Mouse (Mus musculus) hindbrain, postnatal 0 days (tissue): Measurements from ENCODE around the gene Gm28230. TPM values are rescaled to one million over a fixed set of nuclear protein-coding genes. Genes with fewer than 3 reads are reported as not detected.

ENCODE experiments used
- ATAC-seq: fragments of 200-750 bp; cut with Nextera tagmentation; 2 replicates; pipeline ENCODE4 v1.8.0; 2017; ENCODE audit warnings: mild to moderate bottlenecking, moderate TSS enrichment, moderate library complexity
- DNase-seq: peaks from one replicate; pipeline ENCODE4 v3.0.0-alpha.2; 2015; ENCODE audit warnings: low spot score
- H3K27ac ChIP-seq: fragments of 300-500 bp; sonication (generic); 2 replicates; pipeline ENCODE4 v1.5.1; 2014; ENCODE audit warnings: mild to moderate bottlenecking
- H3K27me3 ChIP-seq: fragments of 300-500 bp; sonication (generic); 2 replicates; pipeline ENCODE4 v1.6.1; 2014; ENCODE audit warnings: low read length, mixed read lengths; ENCODE audit not compliant: insufficient read depth
- H3K36me3 ChIP-seq: fragments of 300-500 bp; sonication (generic); 2 replicates; pipeline ENCODE4 v1.6.1; 2014; ENCODE audit warnings: low read length, mixed read lengths; ENCODE audit not compliant: insufficient read depth
- H3K4me1 ChIP-seq: fragments of 300-500 bp; sonication (generic); 2 replicates; pipeline ENCODE4 v1.6.1; 2014; ENCODE audit warnings: antibody characterized with exemption, low read length, mixed read lengths; ENCODE audit not compliant: insufficient read depth
- H3K4me2 ChIP-seq: fragments of 300-500 bp; sonication (generic); 2 replicates; pipeline ENCODE4 v1.6.1; 2014; ENCODE audit warnings: low read depth, mild to moderate bottlenecking, low read length, moderate library complexity, mixed read lengths
- H3K4me3 ChIP-seq: fragments of 300-500 bp; sonication (generic); 2 replicates; pipeline ENCODE4 v1.5.1; 2014; ENCODE audit warnings: low read length
- H3K9ac ChIP-seq: fragments of 300-500 bp; sonication (generic); replicated peaks from 2 replicates; pipeline ENCODE4 v1.6.1; 2014; ENCODE audit warnings: mild to moderate bottlenecking, low read length, moderate library complexity, mixed read lengths
- H3K9me3 ChIP-seq: fragments of 300-500 bp; sonication (generic); 2 replicates; pipeline ENCODE4 v1.6.1; 2016; ENCODE audit warnings: low read length, mixed read lengths
- CTCF ChIP-seq: IDR thresholded peaks from 2 replicates; pipeline ENCODE4 v1.5.1; 2016; ENCODE audit warnings: antibody characterized with exemption, control low read depth, low read depth
- WGBS: fragments of 180-500 bp; shearing (Covaris S2); extraction: QIAGEN DNeasy Blood & Tissue Kit; methylation state at CpG from one replicate; pipeline ENCODE4 v1.1.7; 2014; 5-methylcytosine and 5-hydroxymethylcytosine counted together
- polyA plus RNA-seq: library from polyadenylated mRNA; unstranded; fragments of >200 nt; fragmentation: Nextera tagmentation; extraction: Ambion mirVana; gene quantifications from 2 replicates; pipeline ENCODE4 v1.2.1, GENCODE M21; 2015
- total RNA-seq: library from RNA; depleted of rRNA; stranded (reverse); fragments of >200 nt; gene quantifications from 2 replicates; pipeline ENCODE4 v1.2.3, GENCODE M21; 2014

Gm28230 gene
- total and polyA plus RNA-seq, 2 experiments from 2014 or later, result 0.70 to 3.5 TPM

GRCm38 (mm10) chr2:74695813-74696430, 30.6 kb upstream of the Gm28230 start:
- Histone ChIP-seq H3K4me3 (no peak overlapping the region), H3K9ac (no peak overlapping the region), H3K27me3 (peaks cover 94% of the 10 kb centered on the region), H3K4me1 (no peaks in the 10 kb centered on the region), H3K36me3 (no peaks in the 10 kb centered on the region), H3K27ac (no peak overlapping the region), H3K9me3 (0 out of 2 replicates have a peak, but pooled peaks cover 3% of the 10 kb centered on the region), H3K4me2 (no peak overlapping the region)
- ATAC-seq (no peak), DNase-seq (no peak)
- 2% methylated on average over 7 of the region's 7 CpGs for WGBS
- no peak for TF ChIP-seq CTCF

DNA sequence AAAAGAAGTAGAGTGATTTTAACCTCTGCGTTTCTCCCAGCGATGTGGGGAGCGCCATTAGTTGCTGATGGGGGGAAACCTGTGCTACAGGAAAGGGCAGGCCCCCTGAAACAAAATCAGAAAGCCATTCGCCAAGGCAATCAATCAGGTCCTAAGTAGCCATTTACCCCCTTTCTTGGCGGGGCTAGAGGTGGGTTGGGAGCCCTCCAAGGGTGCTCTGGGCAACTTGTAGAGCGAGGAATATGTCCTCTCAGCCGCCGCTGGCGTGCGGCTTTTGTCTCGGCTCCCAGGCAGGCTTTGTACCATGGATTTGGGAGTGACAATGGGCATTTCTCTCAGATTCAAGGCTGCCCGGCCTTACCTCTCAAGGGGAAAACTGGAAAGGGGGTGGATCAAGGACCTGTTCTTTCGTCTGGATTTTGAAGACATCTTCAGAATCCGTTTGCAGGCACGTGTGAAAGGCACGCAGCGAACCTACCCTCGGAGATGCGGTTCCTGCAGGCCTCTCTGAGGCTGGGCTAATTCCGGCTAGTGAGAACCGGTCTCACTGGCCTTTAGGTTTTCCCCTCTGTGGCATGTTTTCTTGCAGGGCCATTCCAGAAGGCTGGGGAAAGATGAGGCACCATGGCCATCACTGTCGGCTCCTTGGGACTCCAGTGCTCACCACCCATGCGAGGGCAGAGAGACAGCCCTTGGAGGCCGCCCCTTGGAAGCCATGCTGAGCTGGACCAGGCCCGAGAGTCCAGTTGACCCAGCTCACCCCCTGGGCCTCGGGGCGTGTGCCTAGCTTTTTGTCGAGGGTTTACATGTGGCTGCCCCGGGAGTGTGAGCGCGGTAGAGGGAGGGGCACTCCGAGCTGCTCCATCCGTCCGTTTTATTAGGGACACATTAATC, 29.8 kb upstream of the Gm28230 start:
- TF ChIP-seq CTCF, result no peak
- ATAC-seq (no peak), DNase-seq (no peak)
- no peak overlapping the region for H3K4me3 ChIP-seq
- no peaks in the 10 kb centered on the region for H3K36me3 ChIP-seq
- 2% methylated on average over 34 of the region's 34 CpGs for WGBS
- H3K27ac ChIP-seq, result no peak overlapping the region
- H3K27me3 ChIP-seq, result peaks cover 95% of the 10 kb centered on the region
- H3K9ac ChIP-seq, result no peak overlapping the region
- no peaks in the 10 kb centered on the region for H3K4me1 ChIP-seq
- no peak overlapping the region for H3K4me2 ChIP-seq
- H3K9me3 ChIP-seq, result no peaks in the 10 kb centered on the region

DNA sequence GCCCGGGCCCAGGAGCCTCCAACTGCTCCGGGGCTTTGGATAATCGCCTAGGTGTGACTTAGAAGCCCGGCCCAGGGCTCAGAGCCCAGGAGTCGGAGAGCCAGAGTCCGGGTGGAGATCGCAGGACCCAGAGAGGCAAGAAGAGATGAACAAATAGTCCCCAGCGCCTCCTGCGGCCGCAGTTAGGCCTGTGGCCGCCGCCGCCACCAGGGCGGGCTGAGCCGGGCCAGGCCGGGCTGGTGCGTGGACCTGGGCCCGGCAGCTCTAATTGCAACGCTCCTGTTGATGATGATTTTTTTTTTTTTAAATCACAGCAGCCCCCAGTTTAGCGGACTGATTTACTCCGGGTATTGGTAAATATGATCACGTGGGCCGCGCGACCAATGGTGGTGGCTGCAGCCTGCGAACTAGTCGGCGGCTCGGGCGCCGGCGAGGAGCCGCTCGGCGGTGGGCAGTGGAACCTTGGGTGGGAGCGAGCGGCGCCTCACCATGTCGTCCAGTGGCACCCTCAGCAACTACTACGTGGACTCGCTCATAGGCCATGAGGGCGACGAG, 28.9 kb upstream of the Gm28230 start, which contains the start of gene Hoxd9:
Gene Hoxd9 (plus strand): TSS at position 161 of the 555 bp plus-strand sequence.
- WGBS, result under 1% methylated on average over 41 of the region's 43 CpGs
- H3K27ac ChIP-seq, result no peak within 1 kb of the TSS
- ATAC-seq (0 out of 2 replicates have a peak, but pooled peaks have one; percentile 55), DNase-seq (no peak)
- no peak within 1 kb of the TSS for H3K9ac ChIP-seq
- peak within 1 kb of the TSS; percentile 21 for H3K4me3 ChIP-seq
- peaks cover 91% of the 10 kb centered on the region for H3K27me3 ChIP-seq
- H3K9me3 ChIP-seq, result no peaks in the 10 kb centered on the region
- no peaks in the 10 kb centered on the region for H3K36me3 ChIP-seq
- TF ChIP-seq CTCF, result no peak
- H3K4me2 ChIP-seq, result peak within 1 kb of the TSS; percentile 47
- H3K4me1 ChIP-seq, result no peaks in the 10 kb centered on the region

GRCm38 (mm10) chr2:74698201-74699052, 28.1 kb upstream of the Gm28230 start:
- Histone ChIP-seq H3K4me2 (peak overlapping the region; percentile 47), H3K4me1 (no peaks in the 10 kb centered on the region), H3K27ac (no peak overlapping the region), H3K27me3 (peaks cover 89% of the 10 kb centered on the region), H3K9me3 (no peaks in the 10 kb centered on the region), H3K9ac (no peak overlapping the region), H3K4me3 (peak overlapping the region; percentile 21), H3K36me3 (no peaks in the 10 kb centered on the region)
- no peak for TF ChIP-seq CTCF
- no peak for DNase-seq
- WGBS, result 3% methylated on average over 84 of the region's 86 CpGs
- no peak for ATAC-seq

DNA sequence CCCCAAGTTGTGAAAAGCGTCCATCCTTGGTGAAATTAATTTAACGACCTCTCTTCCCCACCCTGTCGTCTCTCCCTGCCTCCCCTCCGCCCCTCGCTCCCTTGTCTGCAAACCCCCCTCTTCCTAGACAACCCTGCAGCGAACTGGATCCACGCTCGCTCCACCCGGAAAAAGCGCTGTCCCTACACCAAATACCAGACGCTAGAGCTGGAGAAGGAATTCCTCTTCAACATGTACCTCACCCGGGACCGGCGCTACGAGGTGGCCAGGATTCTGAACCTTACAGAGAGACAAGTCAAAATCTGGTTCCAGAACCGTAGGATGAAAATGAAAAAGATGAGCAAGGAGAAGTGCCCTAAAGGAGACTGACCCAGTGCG, 27.5 kb upstream of the Gm28230 start:
- Histone ChIP-seq H3K9me3 (no peaks in the 10 kb centered on the region), H3K36me3 (no peaks in the 10 kb centered on the region), H3K4me1 (no peaks in the 10 kb centered on the region), H3K4me2 (no peak overlapping the region), H3K27ac (no peak overlapping the region), H3K27me3 (peaks cover 89% of the 10 kb centered on the region), H3K4me3 (peak overlapping the region; percentile 21; the same call in 1 of the 2 replicates), H3K9ac (no peak overlapping the region)
- ATAC-seq (no peak), DNase-seq (no peak)
- WGBS, result 2% methylated on average over 17 of the region's 17 CpGs
- no peak for TF ChIP-seq CTCF
